Mouse (Mus musculus) kidney, adult 2 months (tissue): ENCODE data around the gene Fbxl20. TPM values are rescaled to one million over a fixed set of nuclear protein-coding genes. Genes with fewer than 3 reads are reported as not detected.

Experiments
- DNase-seq: peaks from one replicate; pipeline ENCODE4 v3.0.0; 2021
- H3K27ac ChIP-seq: fragments of 200-500 bp; 2 replicates; pipeline ENCODE4 v1.5.1; 2012; ENCODE audit warnings: low read depth, low read length, control low read depth, inconsistent platforms; ENCODE audit not compliant: insufficient read depth
- H3K27me3 ChIP-seq: fragments of 200-500 bp; replicated peaks from 2 replicates; pipeline ENCODE4 v1.6.1; 2012; ENCODE audit warnings: mild to moderate bottlenecking, moderate library complexity, low read length, inconsistent platforms; ENCODE audit not compliant: control insufficient read depth, insufficient read depth
- H3K36me3 ChIP-seq: fragments of 200-500 bp; 2 replicates; pipeline ENCODE4 v1.6.1; 2012; ENCODE audit warnings: mild to moderate bottlenecking, moderate library complexity, low read length, inconsistent platforms; ENCODE audit not compliant: control insufficient read depth, insufficient read depth
- H3K4me1 ChIP-seq: fragments of 200-500 bp; 2 replicates; pipeline ENCODE4 v1.6.1; 2011; ENCODE audit warnings: low read length; ENCODE audit not compliant: control insufficient read depth, insufficient read depth
- H3K4me3 ChIP-seq: fragments of 200-500 bp; 2 replicates; pipeline ENCODE4 v1.5.1; 2011; ENCODE audit warnings: mild to moderate bottlenecking, low read depth, low read length, control low read depth; ENCODE audit not compliant: insufficient read depth
- CTCF ChIP-seq: fragments of 200-500 bp; conservative IDR thresholded peaks from 2 replicates; pipeline ENCODE4 v1.5.1; 2011; ENCODE audit warnings: low read depth, mild to moderate bottlenecking, control low read depth, low read length, moderate library complexity, mixed read lengths; ENCODE audit not compliant: insufficient read depth, insufficient read length
- POLR2A ChIP-seq: fragments of 200-500 bp; IDR thresholded peaks from one replicate; pipeline ENCODE4 v1.6.1; 2011; ENCODE audit warnings: low read depth, low read length, control low read depth
- WGBS: fragments of 180-500 bp; shearing (Covaris S2); methylation state at CpG from one replicate; pipeline ENCODE4 v1.1.7; 2018; 5-methylcytosine and 5-hydroxymethylcytosine counted together
- polyA plus RNA-seq: library from polyadenylated mRNA; depleted of rRNA; stranded (reverse); fragments of >200 nt; gene quantifications from 2 replicates; pipeline ENCODE4 v1.2.3, GENCODE M21; 2012

The Fbxl20 gene
- polyA plus RNA-seq, 1 experiment = 15.3 TPM

GRCm38 (mm10) chr11:98050940-98051339 lies 99.3 kb downstream of the Fbxl20 start:
- H3K27ac ChIP-seq = no peak overlapping the region
- WGBS = 22% methylated on average over 2 of the region's 2 CpGs
- peaks cover 1% of the 10 kb centered on the region; the same call in 1 of the 2 replicates for H3K27me3 ChIP-seq
- TF ChIP-seq CTCF (no peak), POLR2A (no peak)
- H3K36me3 ChIP-seq = no peaks in the 10 kb centered on the region
- H3K4me3 ChIP-seq = no peak overlapping the region
- no peak for DNase-seq
- no peaks in the 10 kb centered on the region for H3K4me1 ChIP-seq

GRCm38 (mm10) chr11:98050520-98050815 lies 99.7 kb downstream of the Fbxl20 start:
- H3K4me1 ChIP-seq = no peaks in the 10 kb centered on the region
- whole genome bisulfite sequencing = 30% methylated on average over 2 of the region's 2 CpGs
- H3K27me3 ChIP-seq = peaks cover 1% of the 10 kb centered on the region; the same call in 1 of the 2 replicates
- DNase-seq = no peak
- H3K36me3 ChIP-seq = no peaks in the 10 kb centered on the region
- TF ChIP-seq CTCF (no peak), POLR2A (no peak)
- H3K27ac ChIP-seq = no peak overlapping the region
- H3K4me3 ChIP-seq = no peak overlapping the region

GRCm38 (mm10) chr11:98049672-98050519 lies 100.3 kb downstream of the Fbxl20 start:
- TF ChIP-seq POLR2A = no peak
- no peak for TF ChIP-seq CTCF
- Histone ChIP-seq H3K27me3 (peaks cover 1% of the 10 kb centered on the region; the same call in 1 of the 2 replicates), H3K27ac (no peak overlapping the region), H3K4me3 (no peak overlapping the region), H3K36me3 (no peaks in the 10 kb centered on the region), H3K4me1 (no peaks in the 10 kb centered on the region)
- WGBS = 67% methylated on average over 14 of the region's 14 CpGs
- no peak for DNase-seq

- H3K36me3 ChIP-seq = no peaks in the 10 kb centered on the region
- 81% methylated on average over 4 of the region's 4 CpGs for WGBS
- TF ChIP-seq POLR2A = no peak
- TF ChIP-seq CTCF = no peak
- peaks cover under 1% of the 10 kb centered on the region; the same call in 1 of the 2 replicates for H3K27me3 ChIP-seq
- no peak overlapping the region for H3K4me3 ChIP-seq
- H3K4me1 ChIP-seq = no peaks in the 10 kb centered on the region
- no peak for DNase-seq
- no peak overlapping the region for H3K27ac ChIP-seq
Observed at GRCm38 (mm10) chr11:98047745-98048144, 102.5 kb downstream of the Fbxl20 start.

GRCm38 (mm10) chr11:98046466-98046865 lies 103.7 kb downstream of the Fbxl20 start:
- H3K36me3 ChIP-seq = no peaks in the 10 kb centered on the region
- H3K27me3 ChIP-seq = no peaks in the 10 kb centered on the region; the same call in 1 of the 2 replicates
- TF ChIP-seq CTCF (no peak), POLR2A (no peak)
- H3K4me1 ChIP-seq = no peaks in the 10 kb centered on the region
- DNase-seq = peak; percentile 41
- no peak overlapping the region for H3K4me3 ChIP-seq
- no peak overlapping the region for H3K27ac ChIP-seq
- 56% methylated on average over 1 of the region's 1 CpGs for WGBS

GRCm38 (mm10) chr11:98045596-98045995 lies 104.6 kb downstream of the Fbxl20 start:
- Histone ChIP-seq H3K27me3 (no peaks in the 10 kb centered on the region), H3K27ac (no peak overlapping the region), H3K4me1 (no peaks in the 10 kb centered on the region), H3K36me3 (no peaks in the 10 kb centered on the region), H3K4me3 (no peak overlapping the region)
- TF ChIP-seq CTCF (peak; percentile 25; the same call in 1 of the 2 replicates), POLR2A (no peak)
- 64% methylated on average over 4 of the region's 4 CpGs for WGBS
- DNase-seq = no peak

GRCm38 (mm10) chr11:98044074-98044473 lies 106.1 kb downstream of the Fbxl20 start:
- no peak for DNase-seq
- no peaks in the 10 kb centered on the region for H3K27me3 ChIP-seq
- H3K27ac ChIP-seq = no peak overlapping the region
- no peaks in the 10 kb centered on the region for H3K36me3 ChIP-seq
- TF ChIP-seq POLR2A = no peak
- no peak for TF ChIP-seq CTCF
- 69% methylated on average over 5 of the region's 5 CpGs for WGBS
- H3K4me3 ChIP-seq = no peak overlapping the region
- H3K4me1 ChIP-seq = no peaks in the 10 kb centered on the region
